Mouse (Mus musculus) hindbrain, embryonic 13.5 days (tissue): Measurements from ENCODE around the gene Hspa12a. TPM values are rescaled to one million over a fixed set of nuclear protein-coding genes. Genes with fewer than 3 reads are reported as not detected.
"Not testable (repeated sequence)": the region's sequence is repeated elsewhere in the genome, so short reads cannot be mapped to it uniquely, and the experiment has no call there.

Experiments
- ATAC-seq: fragments of 200-750 bp; cut with Nextera tagmentation; 2 replicates; pipeline ENCODE4 v1.8.0; 2017; ENCODE audit warnings: moderate TSS enrichment; ENCODE audit not compliant: low FRiP score
- H3K27ac ChIP-seq: fragments of 300-500 bp; sonication (generic); 2 replicates; pipeline ENCODE4 v1.5.1; 2015; ENCODE audit warnings: inconsistent platforms, mild to moderate bottlenecking, moderate library complexity
- H3K27me3 ChIP-seq: fragments of 300-500 bp; sonication (generic); 2 replicates; pipeline ENCODE4 v1.6.1; 2015; ENCODE audit warnings: mild to moderate bottlenecking, inconsistent platforms
- H3K36me3 ChIP-seq: fragments of 300-500 bp; sonication (generic); 2 replicates; pipeline ENCODE4 v1.6.1; 2015; ENCODE audit warnings: mild to moderate bottlenecking, inconsistent platforms
- H3K4me1 ChIP-seq: fragments of 300-500 bp; sonication (generic); replicated peaks from 2 replicates; pipeline ENCODE4 v1.6.1; 2015; ENCODE audit warnings: inconsistent platforms
- H3K4me2 ChIP-seq: fragments of 300-500 bp; sonication (generic); 2 replicates; pipeline ENCODE4 v1.6.1; 2015; ENCODE audit warnings: inconsistent platforms, mild to moderate bottlenecking, moderate library complexity
- H3K4me3 ChIP-seq: fragments of 300-500 bp; sonication (generic); 2 replicates; pipeline ENCODE4 v1.5.1; 2015; ENCODE audit warnings: mild to moderate bottlenecking, inconsistent platforms
- H3K9ac ChIP-seq: fragments of 300-500 bp; sonication (generic); 2 replicates; pipeline ENCODE4 v1.6.1; 2015; ENCODE audit warnings: mild to moderate bottlenecking, inconsistent platforms
- H3K9me3 ChIP-seq: fragments of 300-500 bp; sonication (generic); 2 replicates; pipeline ENCODE4 v1.6.1; 2016; ENCODE audit warnings: inconsistent platforms
- WGBS: fragments of 180-500 bp; shearing (Covaris S2); methylation state at CpG from one replicate; pipeline ENCODE4 v1.1.7; 2015; 5-methylcytosine and 5-hydroxymethylcytosine counted together
- polyA plus RNA-seq: library from polyadenylated mRNA; unstranded; fragments of >200 nt; fragmentation: Nextera tagmentation; extraction: Ambion mirVana; gene quantifications from 2 replicates; pipeline ENCODE4 v1.2.1, GENCODE M21; 2015

Gene Hspa12a
- polyA plus RNA-seq, 1 experiment from 2014 or later = 49.0 TPM

- no peaks in the 10 kb centered on the region for H3K36me3 ChIP-seq
- no peak overlapping the region for H3K9ac ChIP-seq
- ATAC-seq = no peak
- peak overlapping the region; percentile 51; the same call in 1 of the 2 replicates for H3K4me2 ChIP-seq
- WGBS = 63% methylated on average over 7 of the region's 7 CpGs
- peaks cover 39% of the 10 kb centered on the region for H3K27me3 ChIP-seq
- 0 out of 2 replicates have a peak, but pooled peaks cover 1% of the 10 kb centered on the region for H3K9me3 ChIP-seq
- H3K27ac ChIP-seq = no peak overlapping the region
- H3K4me1 ChIP-seq = 0 out of 2 replicates have a peak, but pooled peaks cover 5% of the 10 kb centered on the region
- H3K4me3 ChIP-seq = peak overlapping the region; percentile 28
Observed at GRCm38 (mm10) chr19:58903079-58903898, 40.2 kb downstream of the Hspa12a start.

- ATAC-seq, H3K9me3 ChIP-seq, H3K9ac ChIP-seq, H3K4me3 ChIP-seq, H3K4me1 ChIP-seq, H3K4me2 ChIP-seq, H3K27ac ChIP-seq, H3K36me3 ChIP-seq: not testable (repeated sequence)
- WGBS = 96% methylated on average over 10 of the region's 10 CpGs
- peaks cover 21% of the 10 kb centered on the region for H3K27me3 ChIP-seq
Observed at GRCm38 (mm10) chr19:58900471-58900870, 43.0 kb downstream of the Hspa12a start.

- Histone ChIP-seq H3K9me3 (peaks cover 7% of the 10 kb centered on the region; the same call in 1 of the 2 replicates), H3K4me1 (no peaks in the 10 kb centered on the region), H3K4me2 (no peak overlapping the region), H3K27ac (no peak overlapping the region), H3K4me3 (no peak overlapping the region), H3K9ac (no peak overlapping the region), H3K27me3 (no peaks in the 10 kb centered on the region), H3K36me3 (no peaks in the 10 kb centered on the region)
- WGBS = 60% methylated on average over 3 of the region's 3 CpGs
- ATAC-seq = no peak
Observed at GRCm38 (mm10) chr19:58896216-58896615, 47.2 kb downstream of the Hspa12a start.

- H3K4me3 ChIP-seq = no peak overlapping the region
- no peaks in the 10 kb centered on the region; the same call in 1 of the 2 replicates for H3K9me3 ChIP-seq
- 42% methylated on average over 8 of the region's 8 CpGs for WGBS
- no peaks in the 10 kb centered on the region for H3K27me3 ChIP-seq
- 0 out of 2 replicates have a peak overlapping the region, but pooled peaks have one; percentile 29 for H3K9ac ChIP-seq
- H3K4me2 ChIP-seq = no peak overlapping the region
- no peaks in the 10 kb centered on the region for H3K36me3 ChIP-seq
- H3K4me1 ChIP-seq = peaks cover 20% of the 10 kb centered on the region
- H3K27ac ChIP-seq = peak overlapping the region; percentile 87
- ATAC-seq = peak; percentile 66
Observed at GRCm38 (mm10) chr19:58889306-58890038, 54.0 kb downstream of the Hspa12a start.

- WGBS = 74% methylated on average over 7 of the region's 7 CpGs
- ATAC-seq = no peak
- Histone ChIP-seq H3K4me2 (no peak overlapping the region), H3K4me1 (peaks cover 20% of the 10 kb centered on the region), H3K36me3 (no peaks in the 10 kb centered on the region), H3K9ac (no peak overlapping the region), H3K27ac (no peak overlapping the region), H3K4me3 (no peak overlapping the region), H3K9me3 (no peaks in the 10 kb centered on the region), H3K27me3 (no peaks in the 10 kb centered on the region)
Observed at GRCm38 (mm10) chr19:58886467-58886866, 57.0 kb downstream of the Hspa12a start.

- WGBS = 79% methylated on average over 3 of the region's 3 CpGs
- no peak for ATAC-seq
- Histone ChIP-seq H3K36me3 (no peaks in the 10 kb centered on the region), H3K27me3 (no peaks in the 10 kb centered on the region), H3K9ac (no peak overlapping the region), H3K4me2 (no peak overlapping the region), H3K27ac (no peak overlapping the region), H3K4me3 (no peak overlapping the region), H3K4me1 (peaks cover 14% of the 10 kb centered on the region; the same call in 1 of the 2 replicates), H3K9me3 (no peaks in the 10 kb centered on the region)
Observed at GRCm38 (mm10) chr19:58883451-58883850, 60.0 kb downstream of the Hspa12a start.

- Histone ChIP-seq H3K4me3 (no peak overlapping the region), H3K4me2 (no peak overlapping the region), H3K9me3 (no peaks in the 10 kb centered on the region), H3K36me3 (no peaks in the 10 kb centered on the region), H3K27me3 (no peaks in the 10 kb centered on the region), H3K27ac (no peak overlapping the region), H3K9ac (no peak overlapping the region), H3K4me1 (peaks cover 15% of the 10 kb centered on the region; the same call in 1 of the 2 replicates)
- 77% methylated on average over 4 of the region's 4 CpGs for WGBS
- ATAC-seq = no peak
Observed at GRCm38 (mm10) chr19:58882336-58882735, 61.1 kb downstream of the Hspa12a start.

GRCm38 (mm10) chr19:58879330-58879957 is 64.0 kb downstream of the Hspa12a start:
- ATAC-seq = no peak
- WGBS = 89% methylated on average over 7 of the region's 7 CpGs

GRCm38 (mm10) chr19:58878560-58878959 is 64.9 kb downstream of the Hspa12a start:
- Histone ChIP-seq H3K27me3 (no peaks in the 10 kb centered on the region), H3K9ac (no peak overlapping the region), H3K27ac (no peak overlapping the region), H3K4me3 (no peak overlapping the region), H3K4me2 (no peak overlapping the region), H3K36me3 (no peaks in the 10 kb centered on the region), H3K9me3 (no peaks in the 10 kb centered on the region), H3K4me1 (peaks cover 15% of the 10 kb centered on the region; the same call in 1 of the 2 replicates)
- WGBS = 58% methylated on average over 2 of the region's 2 CpGs
- no peak for ATAC-seq

More at GRCm38 (mm10) chr19:58879330-58879957, 64.0 kb downstream of the Hspa12a start:
- Histone ChIP-seq H3K36me3 (no peaks in the 10 kb centered on the region), H3K9ac (no peak overlapping the region), H3K4me3 (no peak overlapping the region), H3K27me3 (no peaks in the 10 kb centered on the region), H3K4me1 (peaks cover 15% of the 10 kb centered on the region; the same call in 1 of the 2 replicates), H3K27ac (no peak overlapping the region), H3K9me3 (no peaks in the 10 kb centered on the region), H3K4me2 (no peak overlapping the region)

GRCm38 (mm10) chr19:58873536-58873935 is 69.9 kb downstream of the Hspa12a start:
- no peaks in the 10 kb centered on the region for H3K27me3 ChIP-seq
- no peak for ATAC-seq
- H3K4me3 ChIP-seq = no peak overlapping the region
- no peaks in the 10 kb centered on the region for H3K9me3 ChIP-seq
- H3K36me3 ChIP-seq = no peaks in the 10 kb centered on the region
- H3K9ac ChIP-seq = no peak overlapping the region
- 76% methylated on average over 3 of the region's 3 CpGs for WGBS
- H3K4me1 ChIP-seq = peaks cover 4% of the 10 kb centered on the region; the same call in 1 of the 2 replicates
- H3K4me2 ChIP-seq = no peak overlapping the region
- H3K27ac ChIP-seq = no peak overlapping the region

GRCm38 (mm10) chr19:58872381-58873259 is 70.8 kb downstream of the Hspa12a start:
- no peaks in the 10 kb centered on the region for H3K9me3 ChIP-seq
- H3K27me3 ChIP-seq = no peaks in the 10 kb centered on the region
- H3K27ac ChIP-seq = no peak overlapping the region
- no peak for ATAC-seq
- no peak overlapping the region for H3K4me2 ChIP-seq
- no peaks in the 10 kb centered on the region for H3K4me1 ChIP-seq
- H3K9ac ChIP-seq = no peak overlapping the region
- WGBS = 80% methylated on average over 11 of the region's 11 CpGs
- no peaks in the 10 kb centered on the region for H3K36me3 ChIP-seq
- no peak overlapping the region for H3K4me3 ChIP-seq
